Mouse (Mus musculus) testis, adult 2 months (tissue): ENCODE measurements around the gene Syvn1. TPM values are rescaled to one million over a fixed set of nuclear protein-coding genes. Genes with fewer than 3 reads are reported as not detected.
A peak's percentile ranks its signal among the peaks of the same experiment; 100 is the strongest.

ENCODE experiments used
- H3K27ac ChIP-seq: fragments of 200-500 bp; 2 replicates; pipeline ENCODE4 v1.5.1; 2012; ENCODE audit warnings: low read depth, low read length; ENCODE audit not compliant: control insufficient read depth, insufficient read depth
- H3K27me3 ChIP-seq: fragments of 200-500 bp; 2 replicates; pipeline ENCODE4 v1.6.1; 2012; ENCODE audit warnings: mild to moderate bottlenecking, low read length, moderate library complexity; ENCODE audit not compliant: control insufficient read depth, insufficient read depth
- H3K36me3 ChIP-seq: fragments of 200-500 bp; 2 replicates; pipeline ENCODE4 v1.6.1; 2012; ENCODE audit warnings: mild to moderate bottlenecking, low read length; ENCODE audit not compliant: control insufficient read depth, insufficient read depth
- H3K4me1 ChIP-seq: fragments of 200-500 bp; 2 replicates; pipeline ENCODE4 v1.6.1; 2012; ENCODE audit warnings: low read length; ENCODE audit not compliant: control insufficient read depth, insufficient read depth
- H3K4me3 ChIP-seq: fragments of 200-500 bp; 2 replicates; pipeline ENCODE4 v1.5.1; 2012; ENCODE audit warnings: low read depth, mild to moderate bottlenecking, low read length, moderate library complexity, mixed read lengths; ENCODE audit not compliant: control insufficient read depth
- CTCF ChIP-seq: fragments of 200-500 bp; IDR thresholded peaks from 2 replicates; pipeline ENCODE4 v1.5.1; 2012; ENCODE audit warnings: low read depth, mild to moderate bottlenecking, inconsistent platforms, low read length, moderate library complexity; ENCODE audit not compliant: control insufficient read depth, insufficient read depth, insufficient replicate concordance
- POLR2A ChIP-seq: fragments of 200-500 bp; IDR thresholded peaks from 2 replicates; pipeline ENCODE4 v1.6.1; 2012; ENCODE audit warnings: low read depth, mild to moderate bottlenecking, inconsistent platforms, low read length, moderate library complexity; ENCODE audit not compliant: control insufficient read depth
- polyA plus RNA-seq: library from polyadenylated mRNA; depleted of rRNA; stranded (reverse); fragments of >200 nt; gene quantifications from 2 replicates; pipeline ENCODE4 v1.2.3, GENCODE M21; 2012

Gene Syvn1
- polyA plus RNA-seq, 1 experiment, result 33.3 TPM

DNA sequence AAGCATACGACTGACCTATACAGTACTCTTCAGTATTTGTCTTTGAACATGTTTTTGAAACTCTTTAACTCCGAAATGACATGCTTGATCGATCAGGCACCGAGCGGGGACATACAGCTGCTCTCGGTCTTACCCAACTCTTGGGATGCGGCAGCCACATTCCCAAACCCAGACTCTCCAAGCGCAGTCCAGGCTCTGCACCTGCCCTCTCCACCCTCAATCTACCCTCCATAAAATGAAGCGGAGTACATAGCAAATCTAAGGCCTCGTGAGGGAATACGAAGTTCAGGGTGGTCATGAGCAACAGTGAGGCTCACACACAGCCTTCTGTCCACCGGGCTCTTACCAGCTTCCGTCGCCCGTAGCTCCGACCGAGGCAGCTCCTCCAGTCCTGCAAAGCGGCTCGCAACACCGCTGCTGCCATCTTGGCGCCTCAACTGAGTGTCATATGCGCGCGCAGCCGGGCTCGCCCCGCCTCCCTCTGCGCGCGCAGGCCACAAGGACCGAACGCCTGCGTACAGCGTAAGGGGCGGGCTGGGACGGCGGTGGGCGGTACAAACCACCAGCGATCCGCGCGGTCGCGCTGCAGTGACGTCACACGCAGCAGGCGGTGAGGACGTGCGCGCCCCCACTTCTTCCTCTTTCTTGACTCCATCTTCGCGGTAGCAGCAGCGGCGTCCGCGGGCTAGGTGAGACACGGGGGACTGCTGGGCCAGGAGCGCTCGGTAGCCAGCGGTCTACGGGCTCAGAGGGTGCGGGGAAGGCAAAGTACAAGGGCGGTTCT is 11.1 kb downstream of the Syvn1 start, which contains the start of the genes Mrpl49 and Fau:
Gene Mrpl49, minus strand, starts transcription at position 473 of the 784 bp plus-strand sequence.
Gene Fau, plus strand, starts transcription at position 532 of the 784 bp plus-strand sequence.
- H3K36me3 ChIP-seq, result no peaks in the 10 kb centered on the region
- peaks cover 6% of the 10 kb centered on the region for H3K4me1 ChIP-seq
- H3K27me3 ChIP-seq, result no peaks in the 10 kb centered on the region
- H3K27ac ChIP-seq, result peak within 1 kb of the TSS; percentile 97
- peak within 1 kb of the TSS; percentile 99 for H3K4me3 ChIP-seq
- TF ChIP-seq POLR2A, result peak; percentile 96
- TF ChIP-seq CTCF, result no peak

DNA sequence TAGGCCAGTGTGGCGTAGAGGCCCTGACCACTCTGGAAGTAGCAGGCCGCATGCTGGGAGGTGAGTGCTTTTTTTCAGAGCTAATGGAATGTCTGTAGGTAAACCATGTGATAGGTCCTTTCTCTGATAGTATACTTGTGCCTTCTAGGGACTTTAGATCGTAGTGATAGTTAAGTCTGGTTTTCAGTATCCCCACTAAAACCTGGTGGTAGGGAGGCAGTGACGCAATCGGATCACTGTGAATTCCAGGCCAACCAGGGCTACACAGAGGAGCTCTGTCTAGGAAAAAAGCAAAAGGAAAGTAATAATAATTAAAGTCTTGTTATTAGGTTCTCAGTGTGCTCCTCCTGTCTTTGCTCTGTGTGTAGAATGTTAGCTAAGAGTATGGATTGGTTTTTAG is 12.1 kb downstream of the Syvn1 start:
- Histone ChIP-seq H3K27ac (peak overlapping the region; percentile 97), H3K4me3 (peak overlapping the region; percentile 99), H3K36me3 (no peaks in the 10 kb centered on the region), H3K4me1 (peaks cover 9% of the 10 kb centered on the region), H3K27me3 (no peaks in the 10 kb centered on the region)
- no peak for TF ChIP-seq POLR2A
- no peak for TF ChIP-seq CTCF

DNA sequence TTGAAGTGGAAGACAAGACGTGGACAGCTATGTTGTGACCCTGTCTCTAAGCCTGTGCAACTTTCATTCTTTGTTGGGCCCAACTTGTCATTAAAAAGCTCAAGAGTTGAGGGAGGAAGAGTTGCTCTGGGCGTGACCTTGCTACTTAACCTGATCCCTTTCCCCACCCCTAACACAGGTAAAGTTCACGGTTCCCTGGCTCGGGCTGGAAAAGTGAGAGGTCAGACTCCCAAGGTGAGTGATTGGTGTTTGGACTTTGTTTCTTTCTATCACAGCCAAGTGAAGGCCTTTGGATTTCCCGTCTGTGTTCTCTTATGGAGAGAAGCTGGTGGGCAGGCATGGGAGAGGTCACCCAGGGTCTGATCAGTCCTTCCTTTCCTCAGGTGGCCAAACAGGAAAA is 12.6 kb downstream of the Syvn1 start:
- TF ChIP-seq CTCF (no peak), POLR2A (no peak)
- Histone ChIP-seq H3K27me3 (no peaks in the 10 kb centered on the region), H3K4me1 (peaks cover 9% of the 10 kb centered on the region), H3K27ac (0 out of 2 replicates have a peak overlapping the region, but pooled peaks have one; percentile 7), H3K4me3 (peak overlapping the region; percentile 99), H3K36me3 (no peaks in the 10 kb centered on the region)

DNA sequence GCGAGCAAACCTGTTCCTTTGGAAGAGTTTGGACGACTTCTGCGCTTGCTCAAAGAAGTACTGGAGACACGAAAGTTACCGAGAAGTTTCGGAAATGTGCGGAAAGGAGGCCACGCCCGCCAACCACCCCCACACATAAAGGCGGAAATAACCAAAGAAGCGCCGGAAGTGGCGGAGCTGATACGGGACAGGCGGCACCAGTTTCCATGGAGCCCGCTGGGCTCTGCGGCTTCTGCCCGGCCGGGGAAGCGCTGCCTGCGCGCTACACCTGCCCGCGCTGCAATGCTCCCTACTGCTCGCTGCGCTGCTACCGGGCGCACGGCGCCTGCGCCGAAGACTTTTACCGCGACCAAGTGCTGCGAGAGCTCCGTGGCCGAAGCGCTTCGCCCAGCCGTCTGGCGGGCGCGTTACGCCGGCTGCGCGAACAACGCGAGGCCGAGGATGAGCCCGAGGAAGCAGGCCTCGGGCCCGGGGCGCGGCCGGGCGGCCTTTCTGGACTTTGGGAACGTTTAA is 14.7 kb downstream of the Syvn1 start, which contains the start of gene Znhit2:
Gene Znhit2, plus strand, starts transcription at position 172 of the 513 bp plus-strand sequence.
- Histone ChIP-seq H3K27me3 (no peaks in the 10 kb centered on the region), H3K4me3 (peak within 1 kb of the TSS; percentile 94), H3K27ac (peak within 1 kb of the TSS; percentile 95), H3K36me3 (no peaks in the 10 kb centered on the region), H3K4me1 (peaks cover 9% of the 10 kb centered on the region)
- TF ChIP-seq CTCF, result no peak
- TF ChIP-seq POLR2A, result peak; percentile 84

DNA sequence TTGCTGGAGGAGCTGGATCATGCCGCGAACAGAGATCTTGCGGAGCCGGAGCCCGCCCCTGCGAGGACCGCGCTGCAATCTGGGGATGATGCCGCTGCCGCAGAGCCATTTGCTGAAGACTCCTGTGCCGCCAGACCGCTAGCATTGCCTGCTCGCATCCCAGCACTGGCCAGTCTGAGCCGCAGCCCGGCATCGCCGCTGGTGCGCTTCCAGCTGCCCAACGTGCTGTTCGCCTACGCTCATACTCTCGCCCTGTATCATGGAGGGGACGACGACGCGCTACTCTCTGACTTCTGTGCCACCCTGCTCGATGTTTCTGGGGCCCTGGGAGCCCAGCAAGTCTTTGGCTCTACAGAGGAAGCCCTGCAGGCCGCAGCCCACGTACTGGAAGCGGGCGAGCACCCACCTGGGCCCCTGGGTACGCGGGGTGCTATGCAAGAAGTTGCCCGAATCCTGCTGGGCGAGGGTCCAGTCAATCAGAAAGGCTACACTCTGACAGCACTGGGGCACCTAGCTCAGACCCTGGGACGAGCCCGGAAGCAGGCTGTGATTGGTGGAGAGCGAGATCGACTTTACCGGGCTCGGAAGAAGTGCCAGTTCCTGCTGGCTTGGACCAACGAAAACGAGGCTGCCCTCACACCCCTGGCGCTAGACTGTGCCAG is 15.4 kb downstream of the Syvn1 start:
- no peaks in the 10 kb centered on the region for H3K27me3 ChIP-seq
- no peaks in the 10 kb centered on the region for H3K36me3 ChIP-seq
- H3K4me1 ChIP-seq, result peaks cover 15% of the 10 kb centered on the region
- no peak for TF ChIP-seq POLR2A
- no peak for TF ChIP-seq CTCF
- H3K27ac ChIP-seq, result peak overlapping the region; percentile 95
- peak overlapping the region; percentile 94 for H3K4me3 ChIP-seq

DNA sequence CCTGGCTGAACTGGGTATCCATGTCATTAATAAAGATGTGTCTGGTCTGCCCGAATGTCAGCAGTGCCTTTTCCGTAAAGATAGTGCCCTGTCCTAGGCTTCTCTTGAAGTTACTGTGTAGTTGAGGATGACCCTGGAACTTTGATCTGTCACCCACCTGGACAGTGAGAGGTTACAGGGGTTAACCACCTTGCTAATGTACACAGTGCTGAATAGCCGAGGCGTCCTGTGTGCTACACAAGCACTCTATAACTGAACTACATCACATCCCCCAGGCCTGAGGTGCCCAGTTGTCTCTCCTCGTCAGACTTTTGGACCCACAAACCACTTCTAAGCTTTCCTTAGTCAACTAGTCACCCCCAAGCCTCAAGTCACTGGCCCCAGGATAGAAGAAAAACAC is 16.0 kb downstream of the Syvn1 start:
- Histone ChIP-seq H3K4me3 (peak overlapping the region; percentile 94), H3K27me3 (no peaks in the 10 kb centered on the region), H3K4me1 (peaks cover 18% of the 10 kb centered on the region), H3K27ac (peak overlapping the region; percentile 95), H3K36me3 (no peaks in the 10 kb centered on the region)
- TF ChIP-seq POLR2A (no peak; the same call in 1 of the 2 replicates), CTCF (no peak)

DNA sequence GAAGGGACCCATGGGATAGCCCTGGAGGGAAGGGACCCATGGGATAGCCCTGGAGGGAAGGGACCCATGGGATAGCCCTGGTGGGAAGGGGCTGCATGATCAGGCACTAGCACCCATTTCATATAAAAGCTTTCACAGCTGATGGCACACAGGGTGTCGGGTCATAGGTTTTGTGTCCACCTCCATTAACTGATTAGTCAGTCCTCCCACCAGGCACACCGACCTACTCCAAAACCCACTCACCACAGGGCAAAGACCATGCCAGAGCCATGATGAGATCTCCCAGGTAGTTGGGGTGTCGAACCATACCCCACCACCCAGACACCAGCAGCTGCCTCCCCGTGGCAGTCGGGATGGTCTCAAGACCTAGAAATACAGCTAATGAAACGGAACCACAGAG is 16.7 kb downstream of the Syvn1 start:
- TF ChIP-seq POLR2A, result no peak
- no peak for TF ChIP-seq CTCF
- Histone ChIP-seq H3K4me3 (peak overlapping the region; percentile 94), H3K4me1 (peaks cover 24% of the 10 kb centered on the region), H3K27me3 (no peaks in the 10 kb centered on the region), H3K36me3 (no peaks in the 10 kb centered on the region), H3K27ac (no peak overlapping the region)
